Mouse (Mus musculus): Measurements from ENCODE around the gene Cadps2. TPM values are rescaled to one million over a fixed set of nuclear protein-coding genes. Genes with fewer than 3 reads are reported as not detected.

Gene Cadps2
- polyA plus RNA-seq, 1 experiment: 0.02 TPM

GRCm38 (mm10) chr6:23810087-23810486, 29.1 kb downstream of the Cadps2 start:
- no peaks in the 10 kb centered on the region for H3K79me2 ChIP-seq (ENCODE audit: control insufficient read depth, insufficient read depth)
- no peak overlapping the region for H3ac ChIP-seq (ENCODE audit: control insufficient read depth, insufficient read length)
- H3K4me2 ChIP-seq (ENCODE audit: low read depth): no peak overlapping the region
- no peaks in the 10 kb centered on the region for H3K27me3 ChIP-seq (ENCODE audit: control insufficient read depth, insufficient read depth, insufficient read length)
- TF ChIP-seq REST (IDR thresholded peaks at IDR 0.05; ENCODE audit: insufficient read depth, insufficient read length) (no peak), TCF12 (IDR thresholded peaks at IDR 0.05; ENCODE audit: insufficient read depth, poor library complexity, severe bottlenecking) (no peak), CEBPB (IDR thresholded peaks at IDR 0.05; ENCODE audit: insufficient read depth, poor library complexity, severe bottlenecking) (no peak), MYOG (IDR thresholded peaks at IDR 0.05; ENCODE audit: control insufficient read depth in 1 of 3, insufficient read depth in 1 of 3, insufficient read length in 2 of 3, low read depth in 2 of 3) (no peak)
- no peaks in the 10 kb centered on the region for H3K36me3 ChIP-seq (ENCODE audit: control insufficient read depth, insufficient read depth)
- no peak overlapping the region for H3K4me3 ChIP-seq

- Histone ChIP-seq H3K79me2 (ENCODE audit: control insufficient read depth, insufficient read depth) (no peaks in the 10 kb centered on the region), H3K4me2 (ENCODE audit: low read depth) (no peak overlapping the region), H3K36me3 (ENCODE audit: control insufficient read depth, insufficient read depth) (no peaks in the 10 kb centered on the region), H3K27me3 (ENCODE audit: control insufficient read depth, insufficient read depth, insufficient read length) (no peaks in the 10 kb centered on the region), H3ac (ENCODE audit: control insufficient read depth, insufficient read length) (no peak overlapping the region), H3K4me3 (no peak overlapping the region)
- TF ChIP-seq MYOG (IDR thresholded peaks at IDR 0.05; ENCODE audit: control insufficient read depth in 1 of 3, insufficient read depth in 1 of 3, insufficient read length in 2 of 3, low read depth in 2 of 3): no peak
- TF ChIP-seq MAX (IDR thresholded peaks at IDR 0.05; ENCODE audit: low read depth): no peak
- TF ChIP-seq SRF (IDR thresholded peaks at IDR 0.05; ENCODE audit: control insufficient read depth, insufficient read length, low read depth): no peak
- TF ChIP-seq REST (IDR thresholded peaks at IDR 0.05; ENCODE audit: insufficient read depth, insufficient read length): no peak
Observed at GRCm38 (mm10) chr6:23809344-23809743, 29.9 kb downstream of the Cadps2 start.

GRCm38 (mm10) chr6:23805333-23805732, 33.9 kb downstream of the Cadps2 start:
- Histone ChIP-seq H3K36me3 (ENCODE audit: control insufficient read depth, insufficient read depth) (no peaks in the 10 kb centered on the region), H3ac (ENCODE audit: control insufficient read depth, insufficient read length) (no peak overlapping the region), H3K79me2 (ENCODE audit: control insufficient read depth, insufficient read depth) (no peaks in the 10 kb centered on the region), H3K4me3 (no peak overlapping the region), H3K27me3 (ENCODE audit: control insufficient read depth, insufficient read depth, insufficient read length) (no peaks in the 10 kb centered on the region), H3K4me2 (ENCODE audit: low read depth) (no peak overlapping the region)
- no peak for TF ChIP-seq SRF (IDR thresholded peaks at IDR 0.05; ENCODE audit: control insufficient read depth, insufficient read length, low read depth)
- TF ChIP-seq CEBPB (IDR thresholded peaks at IDR 0.05; ENCODE audit: insufficient read depth, poor library complexity, severe bottlenecking): no peak
- no peak for TF ChIP-seq USF1 (IDR thresholded peaks at IDR 0.05; ENCODE audit: low read depth)
- TF ChIP-seq MAX (IDR thresholded peaks at IDR 0.05; ENCODE audit: low read depth): no peak
- TF ChIP-seq POLR2AphosphoS2 (IDR thresholded peaks at IDR 0.05; ENCODE audit: insufficient read length, low read depth): no peak
- no peak for TF ChIP-seq MYOG (IDR thresholded peaks at IDR 0.05; ENCODE audit: control insufficient read depth in 1 of 3, insufficient read depth in 1 of 3, insufficient read length in 2 of 3, low read depth in 2 of 3)
- TF ChIP-seq MYOD1 (IDR thresholded peaks at IDR 0.05; ENCODE audit: control insufficient read depth in 1 of 3, insufficient read length in 2 of 3, low read depth in 2 of 3): no peak
- TF ChIP-seq POLR2A (IDR thresholded peaks at IDR 0.05; ENCODE audit: insufficient read length, low read depth): no peak

- H3K4me2 ChIP-seq (ENCODE audit: low read depth): no peak overlapping the region
- no peaks in the 10 kb centered on the region for H3K36me3 ChIP-seq (ENCODE audit: control insufficient read depth, insufficient read depth)
- no peaks in the 10 kb centered on the region for H3K79me2 ChIP-seq (ENCODE audit: control insufficient read depth, insufficient read depth)
- no peak overlapping the region for H3ac ChIP-seq (ENCODE audit: control insufficient read depth, insufficient read length)
- no peaks in the 10 kb centered on the region for H3K27me3 ChIP-seq (ENCODE audit: control insufficient read depth, insufficient read depth, insufficient read length)
- TF ChIP-seq MYOD1 (IDR thresholded peaks at IDR 0.05; ENCODE audit: control insufficient read depth in 1 of 3, insufficient read length in 2 of 3, low read depth in 2 of 3) (no peak), REST (IDR thresholded peaks at IDR 0.05; ENCODE audit: insufficient read depth, insufficient read length) (no peak), POLR2AphosphoS2 (IDR thresholded peaks at IDR 0.05; ENCODE audit: insufficient read length, low read depth) (no peak), E2F4 (IDR thresholded peaks at IDR 0.05; ENCODE audit: insufficient read depth) (no peak), POLR2A (IDR thresholded peaks at IDR 0.05; ENCODE audit: insufficient read length, low read depth) (no peak), CEBPB (IDR thresholded peaks at IDR 0.05; ENCODE audit: insufficient read depth, poor library complexity, severe bottlenecking) (no peak), USF1 (IDR thresholded peaks at IDR 0.05; ENCODE audit: low read depth) (no peak), TCF3 (IDR thresholded peaks at IDR 0.05; ENCODE audit: insufficient read length, low read depth) (no peak)
- no peak overlapping the region for H3K4me3 ChIP-seq
Observed at GRCm38 (mm10) chr6:23791822-23792221, 47.4 kb downstream of the Cadps2 start.

GRCm38 (mm10) chr6:23777641-23778040, 61.6 kb downstream of the Cadps2 start:
- Histone ChIP-seq H3K79me2 (ENCODE audit: control insufficient read depth, insufficient read depth) (no peaks in the 10 kb centered on the region), H3ac (ENCODE audit: control insufficient read depth, insufficient read length) (no peak overlapping the region), H3K4me2 (ENCODE audit: low read depth) (no peak overlapping the region), H3K36me3 (ENCODE audit: control insufficient read depth, insufficient read depth) (no peaks in the 10 kb centered on the region), H3K4me3 (no peak overlapping the region), H3K27me3 (ENCODE audit: control insufficient read depth, insufficient read depth, insufficient read length) (no peaks in the 10 kb centered on the region)
- TF ChIP-seq USF1 (IDR thresholded peaks at IDR 0.05; ENCODE audit: low read depth): no peak
- no peak for TF ChIP-seq CEBPB (IDR thresholded peaks at IDR 0.05; ENCODE audit: insufficient read depth, poor library complexity, severe bottlenecking)
- no peak for TF ChIP-seq TCF3 (IDR thresholded peaks at IDR 0.05; ENCODE audit: insufficient read length, low read depth)
- TF ChIP-seq E2F4 (IDR thresholded peaks at IDR 0.05; ENCODE audit: insufficient read depth): no peak
- no peak for TF ChIP-seq MAX (IDR thresholded peaks at IDR 0.05; ENCODE audit: low read depth)
- TF ChIP-seq REST (IDR thresholded peaks at IDR 0.05; ENCODE audit: insufficient read depth, insufficient read length): no peak
- no peak for TF ChIP-seq POLR2AphosphoS2 (IDR thresholded peaks at IDR 0.05; ENCODE audit: insufficient read length, low read depth)
- no peak for TF ChIP-seq MYOD1 (IDR thresholded peaks at IDR 0.05; ENCODE audit: control insufficient read depth in 1 of 3, insufficient read length in 2 of 3, low read depth in 2 of 3)
- TF ChIP-seq SRF (IDR thresholded peaks at IDR 0.05; ENCODE audit: control insufficient read depth, insufficient read length, low read depth): no peak
- no peak for TF ChIP-seq MYOG (IDR thresholded peaks at IDR 0.05; ENCODE audit: control insufficient read depth in 1 of 3, insufficient read depth in 1 of 3, insufficient read length in 2 of 3, low read depth in 2 of 3)
- TF ChIP-seq POLR2A (IDR thresholded peaks at IDR 0.05; ENCODE audit: insufficient read length, low read depth): no peak

Data from myocyte (in vitro differentiated cells).